Mouse (Mus musculus): ENCODE results near the gene Gfod1. TPM values are rescaled to one million over a fixed set of nuclear protein-coding genes. Genes with fewer than 3 reads are reported as not detected.

Gfod1 gene
- polyA plus RNA-seq, 1 experiment from 2014 or later = 0.53 TPM

DNA sequence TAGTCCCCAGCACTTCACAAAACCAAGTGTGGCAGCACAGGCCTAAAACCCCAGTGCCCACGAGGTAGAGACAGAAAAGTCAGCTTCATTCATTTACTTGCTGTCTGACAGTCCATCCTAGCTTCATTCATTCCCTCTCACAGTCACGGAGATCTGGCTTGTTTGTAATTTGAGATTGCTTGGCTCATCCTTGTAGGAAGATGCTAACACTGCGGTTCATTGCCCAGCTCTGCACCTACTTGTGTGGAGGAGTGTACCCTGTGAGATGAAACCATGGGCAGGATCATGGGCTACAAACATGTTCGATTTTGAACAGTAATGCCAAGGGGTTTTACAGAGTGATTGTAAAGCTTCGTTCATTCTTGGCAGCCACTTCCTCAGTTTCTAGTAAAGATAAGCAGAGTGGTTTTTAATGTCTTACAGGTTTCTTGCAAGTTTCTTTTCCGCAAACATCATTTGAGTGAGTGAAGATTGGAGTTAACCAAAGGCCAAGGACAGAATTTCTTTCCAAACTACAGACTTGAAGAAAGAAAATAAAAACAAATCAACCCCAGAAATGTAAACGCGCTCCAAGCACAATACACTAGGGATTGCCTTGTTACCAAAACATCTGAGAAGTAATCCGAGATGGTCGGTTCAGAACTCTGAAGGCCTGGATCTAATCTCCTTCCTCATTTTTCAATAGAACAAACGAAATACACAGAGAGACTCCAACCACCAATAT lies 27.9 kb upstream of the Gfod1 start:
- no peaks in the 10 kb centered on the region for H3K27me3 ChIP-seq (ENCODE audit: control insufficient read depth, insufficient read depth, low read length)
- no peak for ATAC-seq (ENCODE audit: low FRiP score)
- no peak overlapping the region for H3K9ac ChIP-seq (ENCODE audit: low read length)
- no peak overlapping the region for H3K27ac ChIP-seq (ENCODE audit: low read depth, low read length)
- DNase-seq (ENCODE audit: low spot score, missing footprints) = no peak
- no peaks in the 10 kb centered on the region for H3K9me3 ChIP-seq (ENCODE audit: control insufficient read depth, low read length)
- H3K4me3 ChIP-seq (ENCODE audit: low read depth, low read length) = no peak overlapping the region
- WGBS = 65% methylated on average over 11 of the region's 11 CpGs
- H3K4me2 ChIP-seq = no peak overlapping the region
- H3K36me3 ChIP-seq (ENCODE audit: control insufficient read depth, insufficient read depth, low read length) = no peaks in the 10 kb centered on the region
- H3K4me1 ChIP-seq (ENCODE audit: control insufficient read depth, insufficient read depth, low read length) = no peaks in the 10 kb centered on the region

DNA sequence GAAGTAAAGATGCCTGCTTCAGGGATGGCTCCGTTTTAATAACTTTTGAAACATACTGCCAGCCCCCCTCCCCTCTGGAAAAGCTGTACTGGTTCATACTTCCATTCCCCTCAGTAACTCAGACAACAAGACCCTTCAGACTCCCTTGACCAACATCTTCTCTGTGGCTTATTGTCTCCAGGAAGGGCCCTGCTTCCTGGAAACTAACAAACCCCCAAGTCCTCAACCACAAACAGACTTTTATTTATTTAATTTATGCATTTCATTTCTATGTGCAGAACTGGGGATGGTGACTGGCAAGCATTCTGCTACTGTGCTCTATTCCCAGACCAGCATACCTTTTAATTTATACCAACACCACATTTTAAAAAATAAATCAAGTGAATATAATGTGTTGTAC lies 21.5 kb upstream of the Gfod1 start:
- H3K36me3 ChIP-seq (ENCODE audit: control insufficient read depth, insufficient read depth, low read length) = no peaks in the 10 kb centered on the region
- 71% methylated on average over 1 of the region's 1 CpGs for WGBS
- H3K27me3 ChIP-seq (ENCODE audit: control insufficient read depth, insufficient read depth, low read length) = no peaks in the 10 kb centered on the region
- no peaks in the 10 kb centered on the region for H3K9me3 ChIP-seq (ENCODE audit: control insufficient read depth, low read length)
- no peaks in the 10 kb centered on the region for H3K4me1 ChIP-seq (ENCODE audit: control insufficient read depth, insufficient read depth, low read length)
- ATAC-seq (ENCODE audit: low FRiP score) (no peak), DNase-seq (ENCODE audit: low spot score, missing footprints) (no peak)
- H3K4me3 ChIP-seq (ENCODE audit: low read depth, low read length) = no peak overlapping the region
- H3K9ac ChIP-seq (ENCODE audit: low read length) = no peak overlapping the region
- H3K27ac ChIP-seq (ENCODE audit: low read depth, low read length) = no peak overlapping the region
- no peak overlapping the region for H3K4me2 ChIP-seq

DNA sequence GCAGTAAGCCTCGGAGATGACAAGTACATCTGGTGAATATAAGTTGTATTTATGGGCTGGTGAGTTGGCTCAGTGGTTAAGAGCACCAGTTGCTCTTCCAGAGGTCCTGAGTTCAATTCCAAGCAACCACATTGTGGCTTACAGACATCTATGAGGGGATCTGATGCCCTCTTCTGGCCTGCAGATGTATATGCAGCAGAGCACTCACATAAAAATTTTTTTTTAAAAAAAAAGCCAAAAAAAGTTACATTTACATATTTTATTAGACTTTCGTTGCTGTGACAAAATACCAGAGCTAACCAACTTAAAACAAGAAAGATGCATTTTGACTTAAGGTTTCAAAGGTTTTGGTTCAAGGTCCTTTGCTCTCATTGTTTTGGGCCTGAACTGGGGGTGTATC lies 17.5 kb upstream of the Gfod1 start:
- no peak overlapping the region for H3K9ac ChIP-seq (ENCODE audit: low read length)

DNA sequence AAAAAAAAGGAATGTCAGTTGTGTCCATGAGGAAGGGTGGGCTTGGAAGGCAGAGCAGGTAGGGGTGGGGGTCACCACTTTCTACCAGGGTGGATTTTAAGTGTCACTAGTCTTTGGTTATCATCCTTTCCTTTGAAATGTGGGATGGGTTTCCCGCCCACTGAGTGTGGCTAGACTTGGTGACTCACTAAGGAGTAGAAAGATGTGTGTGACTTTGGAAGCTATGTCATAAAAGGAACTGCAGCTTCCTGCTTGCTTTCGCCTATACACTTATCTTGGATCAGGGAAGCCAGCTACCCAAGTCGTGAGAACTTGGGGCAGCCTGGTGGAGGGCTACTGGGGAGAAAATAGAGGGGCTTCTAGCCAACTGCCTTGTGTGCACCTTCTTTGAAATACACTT lies 15.4 kb upstream of the Gfod1 start:
- Histone ChIP-seq H3K4me2 (no peak overlapping the region), H3K27ac (ENCODE audit: low read depth, low read length) (no peak overlapping the region), H3K4me3 (ENCODE audit: low read depth, low read length) (no peak overlapping the region), H3K9ac (ENCODE audit: low read length) (no peak overlapping the region), H3K9me3 (ENCODE audit: control insufficient read depth, low read length) (no peaks in the 10 kb centered on the region), H3K36me3 (ENCODE audit: control insufficient read depth, insufficient read depth, low read length) (no peaks in the 10 kb centered on the region), H3K4me1 (ENCODE audit: control insufficient read depth, insufficient read depth, low read length) (no peaks in the 10 kb centered on the region), H3K27me3 (ENCODE audit: control insufficient read depth, insufficient read depth, low read length) (no peaks in the 10 kb centered on the region)
- no peak for ATAC-seq (ENCODE audit: low FRiP score)
- DNase-seq (ENCODE audit: low spot score, missing footprints) = peak; percentile 17
- WGBS = 73% methylated on average over 3 of the region's 3 CpGs

More for the DNA sequence above, 17.5 kb upstream of the Gfod1 start:
- H3K27ac ChIP-seq (ENCODE audit: low read depth, low read length) = no peak overlapping the region
- DNase-seq (ENCODE audit: low spot score, missing footprints) = no peak
- no peak overlapping the region for H3K4me3 ChIP-seq (ENCODE audit: low read depth, low read length)
- ATAC-seq (ENCODE audit: low FRiP score) = no peak
- H3K4me1 ChIP-seq (ENCODE audit: control insufficient read depth, insufficient read depth, low read length) = no peaks in the 10 kb centered on the region
- no peaks in the 10 kb centered on the region for H3K27me3 ChIP-seq (ENCODE audit: control insufficient read depth, insufficient read depth, low read length)
- no peaks in the 10 kb centered on the region for H3K9me3 ChIP-seq (ENCODE audit: control insufficient read depth, low read length)
- WGBS = 69% methylated on average over 2 of the region's 2 CpGs
- no peak overlapping the region for H3K4me2 ChIP-seq
- no peaks in the 10 kb centered on the region for H3K36me3 ChIP-seq (ENCODE audit: control insufficient read depth, insufficient read depth, low read length)

DNA sequence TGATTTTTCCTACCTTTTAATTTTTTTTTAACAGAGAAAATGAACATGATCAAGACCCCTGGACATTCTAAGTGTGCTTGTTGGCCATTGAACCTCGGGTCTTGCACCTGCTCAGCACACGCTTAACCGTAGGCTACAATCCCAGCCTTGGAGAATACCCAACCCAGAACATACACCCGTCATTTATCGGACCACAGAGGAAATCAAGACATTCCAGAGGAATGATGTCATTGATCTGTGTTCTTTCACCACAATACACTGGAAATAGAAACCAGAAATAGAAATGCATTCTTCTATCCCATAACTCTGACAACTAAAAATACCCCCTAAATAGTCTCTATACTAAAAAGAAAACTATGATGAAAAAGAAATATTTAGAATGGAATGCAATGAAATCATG lies 13.4 kb upstream of the Gfod1 start:
- H3K27me3 ChIP-seq (ENCODE audit: control insufficient read depth, insufficient read depth, low read length) = no peaks in the 10 kb centered on the region
- H3K9me3 ChIP-seq (ENCODE audit: control insufficient read depth, low read length) = no peaks in the 10 kb centered on the region
- H3K4me3 ChIP-seq (ENCODE audit: low read depth, low read length) = no peak overlapping the region
- H3K27ac ChIP-seq (ENCODE audit: low read depth, low read length) = no peak overlapping the region
- no peak for ATAC-seq (ENCODE audit: low FRiP score)
- no peak overlapping the region for H3K4me2 ChIP-seq
- H3K9ac ChIP-seq (ENCODE audit: low read length) = no peak overlapping the region
- H3K36me3 ChIP-seq (ENCODE audit: control insufficient read depth, insufficient read depth, low read length) = no peaks in the 10 kb centered on the region
- H3K4me1 ChIP-seq (ENCODE audit: control insufficient read depth, insufficient read depth, low read length) = no peaks in the 10 kb centered on the region
- DNase-seq (ENCODE audit: low spot score, missing footprints) = no peak
- 82% methylated on average over 5 of the region's 5 CpGs for WGBS

DNA sequence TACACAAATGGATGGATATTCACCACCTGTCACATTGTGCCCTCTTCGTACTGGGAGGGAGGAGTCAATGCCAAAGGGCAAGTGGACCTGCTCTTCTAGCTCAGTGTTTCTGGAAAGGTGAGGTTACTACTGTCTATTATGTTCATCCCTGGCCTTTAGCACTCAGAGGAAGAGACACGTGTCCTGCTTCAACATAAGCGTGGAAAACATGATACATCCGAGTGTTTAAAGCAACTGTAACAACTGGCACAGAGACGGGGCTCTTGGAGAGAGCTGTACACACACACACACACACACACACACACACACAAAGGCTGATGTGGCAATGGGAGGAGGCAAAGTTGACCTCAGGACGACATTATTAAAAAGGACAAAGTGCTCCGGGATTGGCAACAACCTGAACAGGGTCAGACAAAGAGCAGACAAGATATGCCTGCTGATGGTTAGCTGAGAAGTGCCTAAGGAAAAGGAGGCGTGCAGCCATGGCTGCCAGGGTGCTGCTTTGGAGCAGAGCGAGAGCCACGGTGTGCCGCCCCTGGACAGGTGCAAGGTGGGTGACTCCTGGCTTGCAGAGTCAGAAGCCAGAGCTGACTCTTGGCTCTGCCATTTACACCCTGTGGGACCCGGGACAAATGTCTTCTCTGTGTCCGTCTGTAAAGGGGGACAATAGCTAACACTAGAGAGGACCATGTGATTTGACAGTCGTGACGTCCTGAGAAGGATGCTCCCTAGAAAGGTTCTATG lies 1.4 kb upstream of the Gfod1 start:
- peak; percentile 64 for DNase-seq (ENCODE audit: low spot score, missing footprints)
- Histone ChIP-seq H3K9ac (ENCODE audit: low read length) (no peak overlapping the region), H3K9me3 (ENCODE audit: control insufficient read depth, low read length) (no peaks in the 10 kb centered on the region; the same call in 1 of the 2 replicates), H3K27ac (ENCODE audit: low read depth, low read length) (no peak overlapping the region), H3K36me3 (ENCODE audit: control insufficient read depth, insufficient read depth, low read length) (no peaks in the 10 kb centered on the region), H3K27me3 (ENCODE audit: control insufficient read depth, insufficient read depth, low read length) (peaks cover 38% of the 10 kb centered on the region), H3K4me2 (no peak overlapping the region), H3K4me3 (ENCODE audit: low read depth, low read length) (no peak overlapping the region), H3K4me1 (ENCODE audit: control insufficient read depth, insufficient read depth, low read length) (peaks cover 15% of the 10 kb centered on the region)
- no peak for ATAC-seq (ENCODE audit: low FRiP score)
- 78% methylated on average over 15 of the region's 15 CpGs for WGBS

DNA sequence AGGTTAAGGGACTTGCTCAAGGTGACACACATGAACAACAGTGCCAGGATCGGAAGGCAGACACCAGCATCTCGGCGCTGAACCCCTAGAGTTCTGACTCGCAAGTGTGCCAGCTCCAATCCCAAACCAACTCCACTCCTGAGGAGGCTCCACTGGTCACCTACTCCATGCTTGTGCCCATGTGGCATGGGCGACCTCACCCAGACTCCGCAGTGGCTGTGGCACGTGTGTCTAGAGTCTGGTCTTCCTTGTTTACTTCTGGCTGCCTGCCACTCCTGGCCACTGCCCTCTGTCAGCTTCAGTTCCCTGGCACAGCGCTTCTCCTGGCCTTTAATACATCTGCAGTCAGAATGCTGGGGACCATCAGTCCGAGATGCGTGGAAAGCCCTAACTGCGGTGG lies 728 bp upstream of the Gfod1 start:
- H3K4me2 ChIP-seq = peak overlapping the region; percentile 100
- peak overlapping the region; percentile 64 for H3K4me3 ChIP-seq (ENCODE audit: low read depth, low read length)
- peaks cover 43% of the 10 kb centered on the region for H3K27me3 ChIP-seq (ENCODE audit: control insufficient read depth, insufficient read depth, low read length)
- H3K36me3 ChIP-seq (ENCODE audit: control insufficient read depth, insufficient read depth, low read length) = no peaks in the 10 kb centered on the region
- H3K4me1 ChIP-seq (ENCODE audit: control insufficient read depth, insufficient read depth, low read length) = peaks cover 15% of the 10 kb centered on the region
- DNase-seq (ENCODE audit: low spot score, missing footprints) (peak; percentile 89), ATAC-seq (ENCODE audit: low FRiP score) (peak; percentile 12; the same call in 1 of the 2 replicates)
- no peaks in the 10 kb centered on the region; the same call in 1 of the 2 replicates for H3K9me3 ChIP-seq (ENCODE audit: control insufficient read depth, low read length)
- H3K27ac ChIP-seq (ENCODE audit: low read depth, low read length) = no peak overlapping the region
- 19% methylated on average over 11 of the region's 11 CpGs for WGBS
- peak overlapping the region; percentile 53; the same call in 1 of the 2 replicates for H3K9ac ChIP-seq (ENCODE audit: low read length)

DNA sequence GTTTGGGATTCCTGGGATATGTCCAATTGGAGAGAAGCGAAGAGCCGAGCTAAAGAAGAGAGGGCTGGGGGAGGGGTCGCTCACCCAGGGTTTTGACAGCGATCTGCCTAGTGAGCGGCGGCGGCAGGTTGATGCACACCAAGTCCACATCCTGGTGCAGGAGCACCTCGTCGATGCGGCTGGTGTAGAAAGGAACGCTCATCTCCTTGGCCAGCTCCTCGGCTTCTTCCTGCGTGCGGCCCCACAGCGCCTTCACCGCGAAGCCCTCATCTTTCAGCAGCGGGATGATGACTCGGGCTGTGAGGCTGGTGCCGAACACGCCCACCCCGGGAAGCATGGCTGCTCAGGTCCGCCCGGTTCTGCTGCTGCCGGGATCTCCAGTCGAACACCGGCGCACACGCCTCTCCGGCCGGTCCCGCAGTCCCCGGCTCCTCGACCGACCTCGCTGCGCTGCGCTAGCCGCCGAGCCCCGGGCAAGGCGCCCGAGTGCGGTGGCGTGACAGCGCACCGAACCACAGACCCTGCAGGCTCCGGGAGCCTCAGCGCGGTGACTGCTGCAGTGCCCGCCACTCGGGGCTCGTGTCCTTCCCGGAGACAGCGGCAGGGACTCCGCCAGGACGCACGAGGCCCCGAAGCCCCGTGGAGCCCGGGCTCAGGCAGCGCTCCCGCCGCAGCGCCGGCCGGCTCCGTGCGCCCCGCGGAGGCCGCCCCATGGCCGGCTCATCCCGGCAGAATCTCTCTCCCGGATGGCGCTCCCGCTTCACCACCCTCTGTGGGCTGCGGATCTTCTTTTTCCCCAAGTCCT lies 609 bp downstream of the Gfod1 start:
- ATAC-seq (ENCODE audit: low FRiP score) (peak; percentile 19), DNase-seq (ENCODE audit: low spot score, missing footprints) (peak; percentile 96)
- peaks cover 15% of the 10 kb centered on the region for H3K4me1 ChIP-seq (ENCODE audit: control insufficient read depth, insufficient read depth, low read length)
- no peaks in the 10 kb centered on the region for H3K9me3 ChIP-seq (ENCODE audit: control insufficient read depth, low read length)
- H3K27me3 ChIP-seq (ENCODE audit: control insufficient read depth, insufficient read depth, low read length) = peaks cover 46% of the 10 kb centered on the region
- H3K9ac ChIP-seq (ENCODE audit: low read length) = peak overlapping the region; percentile 72
- peak overlapping the region; percentile 74 for H3K27ac ChIP-seq (ENCODE audit: low read depth, low read length)
- peak overlapping the region; percentile 64 for H3K4me3 ChIP-seq (ENCODE audit: low read depth, low read length)
- H3K4me2 ChIP-seq = peak overlapping the region; percentile 100
- no peaks in the 10 kb centered on the region for H3K36me3 ChIP-seq (ENCODE audit: control insufficient read depth, insufficient read depth, low read length)
- under 1% methylated on average over 78 of the region's 78 CpGs for WGBS
